Mouse (Mus musculus): ENCODE data around the gene Arpp19.

DNA sequence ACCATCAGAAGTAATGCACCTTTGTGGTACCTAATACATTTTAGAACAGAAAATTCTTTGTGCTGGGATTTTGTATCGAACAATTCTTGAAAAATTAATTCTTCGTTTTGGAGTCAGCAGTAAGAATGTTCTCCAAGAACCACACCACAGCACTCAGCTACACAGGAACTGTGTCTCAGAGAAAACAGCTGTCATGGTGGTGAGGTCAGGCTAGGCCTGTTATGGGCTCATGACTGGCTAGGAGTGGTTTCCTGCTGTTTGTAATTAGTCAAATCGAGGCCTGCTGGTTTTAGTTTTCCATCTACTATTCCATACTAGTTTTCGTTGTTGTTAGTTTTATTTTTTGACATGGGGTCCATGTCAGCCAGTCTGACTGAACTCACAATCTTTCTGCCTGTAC, 16.9 kb upstream of the Arpp19 start:
- TF ChIP-seq ZC3H11A (IDR thresholded peaks at IDR 0.05; ENCODE audit: borderline replicate concordance, low read depth, low read length) (no peak), CHD2 (IDR thresholded peaks at IDR 0.05; ENCODE audit: low read depth, low read length) (no peak), ZNF384 (IDR thresholded peaks at IDR 0.05; ENCODE audit: low read depth, low read length) (no peak), HCFC1 (IDR thresholded peaks at IDR 0.05; ENCODE audit: borderline replicate concordance, insufficient read depth, low read length) (no peak)
